Mouse (Mus musculus): Measurements from ENCODE around the gene Fam221a. TPM values are rescaled to one million over a fixed set of nuclear protein-coding genes. Genes with fewer than 3 reads are reported as not detected.
"Not testable (repeated sequence)": the region's sequence is repeated elsewhere in the genome, so short reads cannot be mapped to it uniquely, and the experiment has no call there.

Gene Fam221a
- total RNA-seq, 2 experiments from 2014 or later, result 1.7 to 2.0 TPM

DNA sequence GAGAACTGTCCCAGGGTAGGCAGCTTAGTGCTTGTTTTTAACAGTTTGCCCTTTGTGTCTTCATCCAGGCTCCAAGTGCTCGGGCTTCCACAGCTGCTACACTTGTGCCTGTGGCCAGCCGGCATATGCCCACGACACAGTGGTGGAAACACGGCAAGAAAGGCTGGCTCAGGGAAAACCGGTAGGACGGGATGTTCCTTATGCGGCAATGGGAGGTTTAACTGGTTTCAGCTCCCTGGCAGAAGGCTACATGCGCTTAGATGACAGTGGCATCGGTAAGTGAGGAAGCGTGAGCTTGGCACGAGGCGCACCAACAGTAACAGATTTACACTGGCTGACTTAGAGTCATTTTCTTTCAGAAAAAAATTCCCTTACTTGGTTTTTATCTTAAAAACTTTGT lies 10.8 kb downstream of the Fam221a start:
- no peak for DNase-seq (ENCODE audit: low spot score in 2 of 2)

DNA sequence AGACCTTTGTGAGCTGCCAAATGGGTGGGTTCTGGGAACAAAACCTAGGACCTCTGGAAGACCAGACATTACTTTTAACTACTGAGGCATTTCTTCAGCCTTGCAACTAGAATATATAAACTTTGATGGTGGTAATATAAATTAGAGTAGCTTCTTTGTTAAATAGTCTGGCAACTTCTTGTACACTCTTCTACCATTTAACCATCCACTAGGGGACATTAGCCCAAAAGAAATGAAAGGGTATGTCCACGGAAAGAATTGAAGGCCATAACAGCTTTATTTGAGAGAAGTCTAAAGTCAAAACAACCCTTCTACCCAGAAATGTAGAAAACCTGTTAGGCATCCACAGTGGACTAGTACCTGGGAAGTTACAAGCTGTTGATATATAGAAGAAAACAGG lies 26.7 kb downstream of the Fam221a start:
- DNase-seq (ENCODE audit: low spot score in 2 of 2), result no peak

DNA sequence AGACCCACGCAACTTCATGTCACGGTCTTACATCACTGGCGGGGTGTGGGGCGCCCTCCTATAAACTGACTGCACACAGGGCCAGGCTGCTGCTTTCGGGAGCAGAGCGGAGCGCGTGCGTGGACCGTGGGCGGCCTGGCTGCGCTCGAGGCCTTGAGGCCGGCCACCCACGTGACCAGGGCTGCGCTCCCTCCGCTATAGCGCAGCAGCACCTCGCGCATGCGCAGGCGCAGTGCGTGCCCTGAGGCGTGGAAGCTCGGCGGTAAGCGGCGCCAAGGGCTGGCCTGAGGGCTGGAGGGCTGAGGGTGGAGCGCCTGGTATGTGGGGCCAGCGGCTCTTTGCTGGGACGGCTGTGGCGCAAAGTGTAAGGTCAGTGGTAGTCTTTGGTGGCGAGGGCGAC lies 27.8 kb downstream of the Fam221a start, which contains the start of gene Stk31:
Gene Stk31, plus strand, starts transcription at position 289 of the 400 bp plus-strand sequence.
- DNase-seq (ENCODE audit: low spot score in 2 of 2), result no peak

DNA sequence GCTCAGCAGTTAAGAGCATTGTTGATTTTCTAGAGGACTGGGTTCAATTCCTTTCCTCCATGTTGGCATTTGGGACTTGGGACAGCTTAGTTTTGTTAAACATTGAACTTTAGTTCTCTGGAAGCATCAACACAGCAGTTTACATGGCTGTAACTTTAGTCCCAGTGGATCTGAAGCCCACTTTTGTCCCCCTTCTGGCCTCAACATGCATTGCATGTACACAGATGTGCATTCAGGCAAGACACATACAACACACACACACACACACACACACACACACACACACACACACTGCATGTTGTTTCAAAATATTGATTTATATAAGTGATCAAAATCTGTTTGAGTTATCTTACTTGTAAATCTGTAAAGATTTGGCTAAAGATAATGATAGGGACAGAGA lies 29.9 kb downstream of the Fam221a start:
- no peak for DNase-seq (ENCODE audit: low spot score in 2 of 2)

DNA sequence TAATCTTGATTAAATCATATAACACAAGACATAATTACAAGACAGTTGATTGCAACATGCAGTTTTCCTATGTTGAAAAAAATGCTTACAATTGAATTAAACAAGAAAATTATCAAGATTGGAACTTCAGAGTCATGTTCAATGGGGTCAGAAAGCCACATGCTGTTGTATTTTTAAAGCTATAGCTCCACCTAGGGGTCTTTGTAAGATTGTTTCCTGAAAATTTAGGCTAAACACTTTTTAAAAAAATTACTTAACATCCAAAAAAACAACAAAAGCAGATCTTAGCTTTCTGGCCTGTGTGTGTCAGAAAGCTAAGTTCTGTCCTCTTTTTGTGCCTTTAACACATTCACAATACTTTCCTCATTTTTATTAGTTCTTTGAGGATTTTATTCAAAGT lies 30.8 kb downstream of the Fam221a start:
- peak in 1 of 2 experiments; percentile 20 for DNase-seq (ENCODE audit: low spot score in 2 of 2)

DNA sequence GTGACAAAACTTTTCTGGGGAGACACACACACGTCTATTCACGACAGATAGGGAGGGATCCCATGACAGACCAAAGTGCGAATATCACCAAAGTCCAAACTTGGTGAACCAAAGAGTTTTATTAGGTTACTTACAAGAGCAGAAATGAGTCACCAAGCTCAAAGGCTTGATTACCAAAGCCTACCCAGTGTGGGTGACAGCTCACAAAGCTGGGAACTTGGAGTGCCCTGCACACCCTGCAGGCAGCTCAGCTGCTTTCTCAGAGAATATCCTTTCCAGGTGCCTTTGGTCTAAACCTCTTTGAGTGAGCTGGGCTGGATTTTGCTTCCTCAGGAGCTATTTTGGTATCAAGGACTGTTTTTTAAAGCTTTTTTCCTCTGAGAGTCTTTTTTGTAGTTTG lies 43.3 kb downstream of the Fam221a start:
- DNase-seq (ENCODE audit: low spot score in 2 of 2), result no peak

DNA sequence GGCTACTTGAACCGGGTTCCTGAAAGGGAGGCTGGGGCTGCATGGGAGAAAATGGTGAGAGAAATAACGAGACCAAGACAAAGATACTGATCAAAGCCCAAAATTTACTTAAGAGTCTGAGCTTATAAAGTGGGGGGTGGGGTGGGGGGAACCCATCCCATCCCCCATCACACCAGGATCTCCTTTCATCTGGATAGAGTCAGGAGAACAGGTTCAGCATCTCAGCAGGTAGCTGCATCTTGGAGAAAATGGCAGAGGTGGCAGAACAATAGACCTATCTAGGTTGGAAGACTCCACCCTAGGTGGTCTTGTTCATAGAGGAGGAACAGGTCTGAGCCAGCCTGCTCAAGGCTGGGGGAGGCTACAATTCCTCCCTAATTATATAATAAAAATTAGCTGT lies 45.4 kb downstream of the Fam221a start:
- not testable (repeated sequence) for DNase-seq (ENCODE audit: low spot score in 2 of 2)

DNA sequence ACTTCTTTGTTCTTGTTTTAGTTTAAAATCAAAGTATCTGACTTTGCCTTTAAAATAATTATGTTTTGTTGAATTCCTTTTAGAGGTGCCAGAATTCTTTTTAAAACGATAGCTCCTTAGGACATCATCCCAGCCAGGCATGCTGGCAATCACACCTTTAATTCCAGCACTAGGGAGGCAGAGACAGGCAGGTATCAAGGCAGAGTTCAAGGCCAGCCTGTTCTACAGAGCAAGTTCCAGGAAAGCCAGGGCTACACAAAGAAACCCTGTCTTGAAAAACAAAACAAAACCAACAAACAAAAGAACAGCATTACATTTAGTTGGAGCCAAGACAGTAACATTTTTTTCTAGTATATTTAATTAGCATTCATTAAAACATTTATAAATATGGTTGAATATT lies 48.4 kb downstream of the Fam221a start:
- DNase-seq (ENCODE audit: low spot score in 2 of 2), result no peak

DNA sequence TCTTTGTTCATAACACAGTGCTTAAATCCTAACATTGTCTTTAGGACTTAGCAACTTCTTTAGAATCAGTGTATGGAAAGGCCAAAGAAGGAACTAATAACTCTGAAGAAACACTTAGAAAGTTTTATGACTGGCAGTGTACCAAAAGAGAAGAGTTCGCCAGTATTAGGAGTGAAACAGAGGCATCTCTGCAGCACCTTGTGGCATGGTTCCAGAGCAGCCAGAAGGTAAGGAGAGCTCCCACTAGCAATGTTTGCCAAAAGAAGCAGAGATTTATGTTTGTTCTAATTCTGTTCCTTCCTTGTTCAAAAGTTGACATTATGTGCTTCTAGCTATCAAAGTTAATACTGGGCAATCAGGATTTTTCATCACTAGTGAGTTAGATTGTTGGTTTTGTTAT lies 69.8 kb downstream of the Fam221a start:
- peak in 1 of 2 experiments; percentile 13 for DNase-seq (ENCODE audit: low spot score in 2 of 2)

Other genes starting within 250 kb of the Fam221a start
- gene Igf2bp3, start 152.8 kb upstream of the Fam221a start, total RNA-seq (2021), result not detected
- gene Tra2a, start 103.7 kb upstream of the Fam221a start, total RNA-seq (2021), result 10 to 100 TPM; 79.8 to 85.1 TPM
- gene Ccdc126, start 48.5 kb upstream of the Fam221a start, total RNA-seq (2021), result 10 to 100 TPM; 10.7 to 12.0 TPM
- gene Stk31, start 27.9 kb downstream of the Fam221a start, total RNA-seq (2021), result 1 to 10 TPM; 1.3 to 1.7 TPM